Comparison of ENCODE assay signal across 9 mouse cellular contexts in genomic region chr19:6919876-6920740, GRCm38 (mm10). TPM values are rescaled to one million over a fixed set of nuclear protein-coding genes. Genes with fewer than 3 reads are reported as not detected.
DNase-seq lines count a peak whose midpoint lies in the region; ATAC-seq lines count a peak whose summit lies in the region.
"Had no signal": no experiment of that assay in that cellular context is flagged by ENCODE, and none has a peak within 500 bp of the region (broad histone marks: within the 10 kb centered on the region; RNA-seq: fewer than 3 reads in every experiment).

No protein-coding gene starts in this region.

- peak overlapping the region; percentile 96 for H3K27ac ChIP-seq in heart, embryonic 16.5 days (ENCODE audit: low read length)
- H3K27ac ChIP-seq in limb, embryonic 10.5 days: peak overlapping the region; percentile 89
- no peak overlapping the region for H3K27ac ChIP-seq in midbrain, embryonic 14.5 days (replicated peaks; ENCODE audit: low read depth, low read length)

- H3K36me3 ChIP-seq in heart, embryonic 16.5 days (ENCODE audit: control insufficient read depth, insufficient read depth): peaks cover 9% of the 10 kb centered on the region; the same call in 1 of the 2 replicates
- no peaks in the 10 kb centered on the region for H3K36me3 ChIP-seq in limb, embryonic 10.5 days
- 0 out of 2 replicates have a peak, but pooled peaks cover 4% of the 10 kb centered on the region for H3K36me3 ChIP-seq in midbrain, embryonic 14.5 days (ENCODE audit: control insufficient read depth, insufficient read depth, low read length)

- DNase-seq in thymus, postnatal 14 days: peak; percentile 30
- DNase-seq in thymus, postnatal 25 days: no peak
- DNase-seq in cerebellum, postnatal 10 days: peak; percentile 55 to 62
- DNase-seq in limb, embryonic 10.5 days (ENCODE audit: low spot score): peak; percentile 29
- peak; percentile 21 for DNase-seq in midbrain, embryonic 14.5 days
- no peak for DNase-seq in natural killer cell, adult 2 months (ENCODE audit: low spot score in 2 of 2)
- no peak for DNase-seq in layer of hippocampus, postnatal 14 days (ENCODE audit: low spot score in 2 of 2)

- WGBS in heart, embryonic 16.5 days: 37% methylated on average over 8 of the region's 8 CpGs
- WGBS in limb, embryonic 10.5 days: 44% methylated on average over 8 of the region's 8 CpGs
- WGBS in midbrain, embryonic 14.5 days: 45% methylated on average over 7 of the region's 8 CpGs

- ATAC-seq in heart, embryonic 16.5 days (replicated peaks; ENCODE audit: extremely low read depth, insufficient read depth, low FRiP score): no peak
- ATAC-seq in midbrain, embryonic 14.5 days (ENCODE audit: low FRiP score, low TSS enrichment): no peak

- H3K9me3 ChIP-seq in heart, embryonic 16.5 days (replicated peaks; ENCODE audit: control insufficient read depth, low read length): no peaks in the 10 kb centered on the region
- no peaks in the 10 kb centered on the region for H3K9me3 ChIP-seq in limb, embryonic 10.5 days (replicated peaks)
- H3K9me3 ChIP-seq in midbrain, embryonic 14.5 days (ENCODE audit: control insufficient read depth, low read length): no peaks in the 10 kb centered on the region

- peak overlapping the region; percentile 63 for H3K4me3 ChIP-seq in heart, embryonic 16.5 days (ENCODE audit: low read length)
- H3K4me3 ChIP-seq in limb, embryonic 10.5 days: peak overlapping the region; percentile 82
- H3K4me3 ChIP-seq in midbrain, embryonic 14.5 days (replicated peaks; ENCODE audit: low read depth, low read length): peak overlapping the region; percentile 66

- H3K9ac ChIP-seq in heart, embryonic 16.5 days (ENCODE audit: low read length): peak overlapping the region; percentile 94
- H3K9ac ChIP-seq in midbrain, embryonic 14.5 days (replicated peaks; ENCODE audit: low read length): peak overlapping the region; percentile 94; the same call in 1 of the 2 replicates

- H3K27me3 ChIP-seq in heart, embryonic 16.5 days (ENCODE audit: control insufficient read depth, insufficient read depth, low read length): peaks cover 2% of the 10 kb centered on the region
- peaks cover 30% of the 10 kb centered on the region for H3K27me3 ChIP-seq in limb, embryonic 10.5 days (ENCODE audit: low read depth, poor library complexity, severe bottlenecking)
- H3K27me3 ChIP-seq in midbrain, embryonic 14.5 days (ENCODE audit: control insufficient read depth, insufficient read depth, low read length): peaks cover 27% of the 10 kb centered on the region

- peaks cover 32% of the 10 kb centered on the region for H3K4me1 ChIP-seq in heart, embryonic 16.5 days (ENCODE audit: control insufficient read depth, insufficient read depth, low read length)
- H3K4me1 ChIP-seq in limb, embryonic 10.5 days: peaks cover 31% of the 10 kb centered on the region
- H3K4me1 ChIP-seq in midbrain, embryonic 14.5 days (ENCODE audit: control insufficient read depth, insufficient read depth, low read length): peaks cover 18% of the 10 kb centered on the region

- peak overlapping the region; percentile 86 for H3K4me2 ChIP-seq in heart, embryonic 16.5 days (ENCODE audit: low read depth, low read length)
- H3K4me2 ChIP-seq in midbrain, embryonic 14.5 days (ENCODE audit: low read length): peak overlapping the region; percentile 84

RNA-seq across cellular contexts. Expression of gene Esrra, which starts 1.5 kb away (rescaled TPM):
- 43.4 and 48.2 TPM in 2 replicates for polyA plus RNA-seq in heart, embryonic 16.5 days (2015; fragmentation: Nextera tagmentation; extraction: Ambion mirVana)
- 6.2 and 7.0 TPM in 2 replicates for polyA plus RNA-seq in limb, embryonic 10.5 days (2016; fragmentation: Nextera tagmentation; extraction: Ambion mirVana)
- polyA plus RNA-seq in midbrain, embryonic 14.5 days (2014; fragmentation: Nextera tagmentation; extraction: Ambion mirVana): 6.9 and 13.6 TPM in 2 replicates
- total RNA-seq in layer of hippocampus, postnatal 14 days (2021): 10 to 100 TPM; 52.6 to 59.2 TPM

RNA-seq across cellular contexts. Expression of gene Catsperz, which starts 5.1 kb away (rescaled TPM):
- 2.8 and 3.9 TPM in 2 replicates for polyA plus RNA-seq in heart, embryonic 16.5 days (2015; fragmentation: Nextera tagmentation; extraction: Ambion mirVana)
- 0.76 and 0.93 TPM in 2 replicates for polyA plus RNA-seq in limb, embryonic 10.5 days (2016; fragmentation: Nextera tagmentation; extraction: Ambion mirVana)
- 0.53 and 0.78 TPM in 2 replicates for polyA plus RNA-seq in midbrain, embryonic 14.5 days (2014; fragmentation: Nextera tagmentation; extraction: Ambion mirVana)
- 10 to 100 TPM; 13.3 to 14.4 TPM for total RNA-seq in layer of hippocampus, postnatal 14 days (2021)
- total RNA-seq: common myeloid progenitor, adult 5-6 weeks had no signal

RNA-seq across cellular contexts. Expression of gene Prdx5, which starts 10.2 kb away (rescaled TPM):
- polyA plus RNA-seq in heart, embryonic 16.5 days (2015; fragmentation: Nextera tagmentation; extraction: Ambion mirVana): 383 and 415 TPM in 2 replicates
- 122 and 131 TPM in 2 replicates for polyA plus RNA-seq in limb, embryonic 10.5 days (2016; fragmentation: Nextera tagmentation; extraction: Ambion mirVana)
- 215 and 328 TPM in 2 replicates for polyA plus RNA-seq in midbrain, embryonic 14.5 days (2014; fragmentation: Nextera tagmentation; extraction: Ambion mirVana)
- 100 to 1,000 TPM; 377 to 396 TPM for total RNA-seq in layer of hippocampus, postnatal 14 days (2021)

RNA-seq across cellular contexts. Expression of gene Trmt112, which starts 10.6 kb away (rescaled TPM):
- 80.0 and 93.0 TPM in 2 replicates for polyA plus RNA-seq in heart, embryonic 16.5 days (2015; fragmentation: Nextera tagmentation; extraction: Ambion mirVana)
- 157 and 168 TPM in 2 replicates for polyA plus RNA-seq in limb, embryonic 10.5 days (2016; fragmentation: Nextera tagmentation; extraction: Ambion mirVana)
- 115 and 140 TPM in 2 replicates for polyA plus RNA-seq in midbrain, embryonic 14.5 days (2014; fragmentation: Nextera tagmentation; extraction: Ambion mirVana)
- total RNA-seq in layer of hippocampus, postnatal 14 days (2021): 10 to 100 TPM; 39.7 to 42.4 TPM

RNA-seq across cellular contexts. Expression of gene Kcnk4, which starts 14.2 kb away (rescaled TPM):
- 0.50 and 0.95 TPM in 2 replicates for polyA plus RNA-seq in heart, embryonic 16.5 days (2015; fragmentation: Nextera tagmentation; extraction: Ambion mirVana)
- polyA plus RNA-seq in limb, embryonic 10.5 days (2016; fragmentation: Nextera tagmentation; extraction: Ambion mirVana): 0.11 TPM in 1 of 2 replicates, not detected in the other
- 1.9 and 3.4 TPM in 2 replicates for polyA plus RNA-seq in midbrain, embryonic 14.5 days (2014; fragmentation: Nextera tagmentation; extraction: Ambion mirVana)
- total RNA-seq in layer of hippocampus, postnatal 14 days (2021): 10 to 100 TPM; 26.2 to 26.9 TPM
- total RNA-seq: common myeloid progenitor, adult 5-6 weeks had no signal

Comparison
In these comparisons a context has a peak if more than half of its experiments do, and no peak if none do; other contexts are left out.
1. DNase-seq: peak in thymus, postnatal 14 days (single experiment), cerebellum, postnatal 10 days (2 of 2), limb, embryonic 10.5 days (single experiment) and midbrain, embryonic 14.5 days (single experiment); none in thymus, postnatal 25 days (single experiment), natural killer cell, adult 2 months (0 of 2) and layer of hippocampus, postnatal 14 days (0 of 2).
2. Peak in every context shown above with its lines, with median percentiles within 50 percentile points of each other: H3K4me3 ChIP-seq.